Mouse (Mus musculus): ENCODE measurements at regions not wholly inside any gene's neighbourhood (a gene's known extent, or its start where the extent isn't known, plus 50 kb on each side); places are given as distances from the start of the nearest gene placed in this dataset.

DNA sequence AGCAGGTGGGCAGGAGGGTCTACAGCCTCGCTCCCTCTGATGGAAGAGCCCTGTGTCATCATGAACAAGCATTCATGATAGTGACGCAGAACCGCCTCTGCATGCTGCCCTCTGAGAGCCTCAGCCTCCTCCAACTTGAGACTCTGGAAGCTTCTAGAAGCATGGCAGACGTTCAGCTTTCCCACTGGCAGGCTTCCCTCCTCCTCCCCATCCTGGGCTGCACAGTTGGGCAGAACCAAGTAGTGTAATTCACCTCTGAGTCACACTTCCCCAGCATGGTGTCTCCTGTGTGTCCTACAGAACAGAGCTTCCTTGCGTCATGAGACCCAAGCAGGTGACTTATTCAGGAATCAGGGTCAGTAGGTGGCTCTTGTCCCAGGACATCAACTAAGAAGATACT lies 271.3 kb upstream of the Zmiz1 start:
- Histone ChIP-seq H3K36me3 (ENCODE audit: insufficient read depth, low read length) (no peaks in the 10 kb centered on the region), H3K27me3 (ENCODE audit: insufficient read depth, low read length) (no peaks in the 10 kb centered on the region), H3K4me1 (ENCODE audit: insufficient read depth, low read length) (peaks cover 10% of the 10 kb centered on the region; the same call in 1 of the 2 replicates), H3K4me3 (ENCODE audit: low read depth, low read length) (no peak overlapping the region), H3K9ac (replicated peaks; ENCODE audit: low read length, poor library complexity, severe bottlenecking) (no peak overlapping the region), H3K9me3 (ENCODE audit: low read length) (peaks cover 5% of the 10 kb centered on the region; the same call in 1 of the 2 replicates), H3K4me2 (ENCODE audit: low read depth, low read length, poor library complexity, severe bottlenecking) (no peak overlapping the region), H3K27ac (ENCODE audit: low read depth, low read length) (no peak overlapping the region)
- DNase-seq (ENCODE audit: low spot score) (no peak), ATAC-seq (ENCODE audit: low FRiP score) (no peak)
- TF ChIP-seq CTCF (IDR thresholded peaks at IDR 0.05), result no peak
- WGBS, result 90% methylated on average over 5 of the region's 5 CpGs

DNA sequence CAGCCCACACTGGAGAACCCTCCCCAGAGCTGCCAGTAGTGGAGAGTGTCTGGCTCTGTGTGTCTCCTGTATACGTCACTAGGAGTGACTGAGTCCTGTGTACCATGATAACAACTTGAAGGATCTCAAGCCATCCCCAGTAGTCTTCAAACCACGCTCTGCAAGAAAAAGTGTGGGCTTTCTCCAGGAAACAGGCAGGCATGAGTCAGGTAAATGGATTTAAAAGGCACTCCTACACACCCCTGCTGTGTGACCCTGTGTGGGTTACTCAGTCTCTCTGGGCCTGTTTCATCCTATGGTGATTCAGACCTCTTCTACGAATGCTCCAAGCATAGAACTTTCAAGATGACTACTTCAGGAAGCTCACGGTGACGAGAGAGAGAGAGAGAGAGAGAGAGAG lies 269.7 kb upstream of the Zmiz1 start:
- TF ChIP-seq CTCF (IDR thresholded peaks at IDR 0.05), result no peak
- Histone ChIP-seq H3K4me1 (ENCODE audit: insufficient read depth, low read length) (peaks cover 10% of the 10 kb centered on the region; the same call in 1 of the 2 replicates), H3K4me2 (ENCODE audit: low read depth, low read length, poor library complexity, severe bottlenecking) (no peak overlapping the region), H3K9ac (replicated peaks; ENCODE audit: low read length, poor library complexity, severe bottlenecking) (no peak overlapping the region), H3K27ac (ENCODE audit: low read depth, low read length) (no peak overlapping the region), H3K4me3 (ENCODE audit: low read depth, low read length) (no peak overlapping the region), H3K9me3 (ENCODE audit: low read length) (no peaks in the 10 kb centered on the region), H3K27me3 (ENCODE audit: insufficient read depth, low read length) (no peaks in the 10 kb centered on the region), H3K36me3 (ENCODE audit: insufficient read depth, low read length) (no peaks in the 10 kb centered on the region)
- WGBS, result 94% methylated on average over 5 of the region's 5 CpGs
- ATAC-seq (ENCODE audit: low FRiP score) (no peak), DNase-seq (ENCODE audit: low spot score) (no peak)

DNA sequence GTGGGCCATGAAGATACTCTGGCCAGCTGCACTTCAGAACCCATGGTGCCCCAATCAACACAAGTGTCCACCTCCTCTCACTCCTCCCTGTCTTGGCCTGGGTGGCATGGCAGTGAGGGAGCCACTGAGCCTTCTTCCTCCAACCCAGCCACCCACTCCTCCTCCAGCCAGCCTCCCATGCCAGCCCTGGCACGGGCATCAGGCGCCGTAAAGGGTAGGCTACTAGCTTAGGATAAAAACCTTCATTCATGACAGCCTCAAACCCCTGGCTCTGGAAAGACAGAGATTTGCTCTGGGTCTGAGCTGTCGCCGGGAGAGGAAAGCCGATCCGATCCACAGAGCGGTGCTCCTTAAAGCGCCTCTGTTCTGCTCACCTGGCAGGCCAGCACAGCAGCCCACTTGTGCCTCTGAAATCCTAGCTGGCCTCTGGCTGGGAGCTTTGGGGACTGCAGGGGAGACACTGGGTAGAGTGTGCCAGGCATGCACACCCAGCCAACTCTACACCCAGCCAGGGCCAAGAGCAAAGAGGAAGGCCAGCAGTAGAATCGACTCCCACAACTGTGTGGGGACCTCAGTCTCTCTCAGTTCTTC lies 268.2 kb upstream of the Zmiz1 start:
- ATAC-seq (ENCODE audit: low FRiP score), result no peak
- DNase-seq (ENCODE audit: low spot score), result no peak
- Histone ChIP-seq H3K9me3 (ENCODE audit: low read length) (no peaks in the 10 kb centered on the region), H3K36me3 (ENCODE audit: insufficient read depth, low read length) (no peaks in the 10 kb centered on the region), H3K4me2 (ENCODE audit: low read depth, low read length, poor library complexity, severe bottlenecking) (no peak overlapping the region), H3K9ac (replicated peaks; ENCODE audit: low read length, poor library complexity, severe bottlenecking) (no peak overlapping the region), H3K4me3 (ENCODE audit: low read depth, low read length) (no peak overlapping the region), H3K4me1 (ENCODE audit: insufficient read depth, low read length) (peaks cover 7% of the 10 kb centered on the region; the same call in 1 of the 2 replicates), H3K27ac (ENCODE audit: low read depth, low read length) (no peak overlapping the region; the same call in 1 of the 2 replicates), H3K27me3 (ENCODE audit: insufficient read depth, low read length) (no peaks in the 10 kb centered on the region)
- 79% methylated on average over 10 of the region's 10 CpGs for whole genome bisulfite sequencing
- TF ChIP-seq CTCF (IDR thresholded peaks at IDR 0.05), result no peak

DNA sequence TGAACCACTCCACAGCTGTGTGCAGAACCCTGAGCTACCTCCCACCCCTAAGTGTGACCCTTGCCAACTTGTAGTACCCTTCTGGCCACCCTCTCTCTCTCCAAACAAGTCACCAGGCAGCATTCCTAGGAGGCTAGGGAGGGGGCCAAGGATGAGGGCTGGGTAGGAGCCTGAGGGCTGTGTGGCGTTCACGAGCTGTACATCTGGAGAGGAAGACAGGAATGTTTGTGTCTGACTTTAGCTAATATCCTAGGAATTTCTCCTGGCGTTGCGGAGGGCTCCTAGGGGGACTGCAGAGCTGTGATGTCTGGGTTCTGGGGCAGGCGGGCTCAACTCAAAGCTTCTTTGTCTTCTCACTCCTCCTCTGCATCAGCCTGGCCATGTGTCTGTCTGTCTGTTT lies 262.2 kb upstream of the Zmiz1 start:
- H3K9me3 ChIP-seq (ENCODE audit: low read length), result no peaks in the 10 kb centered on the region
- DNase-seq (ENCODE audit: low spot score) (no peak), ATAC-seq (ENCODE audit: low FRiP score) (no peak)
- no peaks in the 10 kb centered on the region; the same call in 1 of the 2 replicates for H3K27me3 ChIP-seq (ENCODE audit: insufficient read depth, low read length)
- H3K9ac ChIP-seq (replicated peaks; ENCODE audit: low read length, poor library complexity, severe bottlenecking), result no peak overlapping the region
- no peak overlapping the region for H3K27ac ChIP-seq (ENCODE audit: low read depth, low read length)
- H3K4me1 ChIP-seq (ENCODE audit: insufficient read depth, low read length), result no peaks in the 10 kb centered on the region
- 61% methylated on average over 5 of the region's 5 CpGs for WGBS
- H3K36me3 ChIP-seq (ENCODE audit: insufficient read depth, low read length), result no peaks in the 10 kb centered on the region
- no peak overlapping the region for H3K4me3 ChIP-seq (ENCODE audit: low read depth, low read length)
- TF ChIP-seq CTCF (IDR thresholded peaks at IDR 0.05), result no peak
- H3K4me2 ChIP-seq (ENCODE audit: low read depth, low read length, poor library complexity, severe bottlenecking), result no peak overlapping the region

DNA sequence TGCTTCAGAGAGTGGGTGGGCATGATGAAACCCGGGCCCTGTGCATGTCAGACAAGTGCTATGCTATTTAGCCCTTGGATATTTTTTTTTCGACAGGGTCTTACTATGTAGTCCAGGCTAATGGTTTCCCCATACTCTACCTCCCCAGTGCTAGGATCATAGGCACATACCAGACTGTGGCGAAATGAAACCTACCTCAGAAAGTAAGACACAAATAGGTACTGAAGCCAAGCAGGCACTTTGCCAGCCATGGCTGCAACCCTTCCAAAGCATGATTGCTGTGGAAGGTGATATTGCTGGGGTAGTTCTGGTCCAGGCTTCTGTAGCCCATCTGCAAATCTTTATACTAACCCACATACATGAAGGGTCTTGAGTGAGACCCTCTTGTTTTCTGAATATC lies 259.1 kb upstream of the Zmiz1 start:
- TF ChIP-seq CTCF (IDR thresholded peaks at IDR 0.05), result no peak
- Histone ChIP-seq H3K9ac (replicated peaks; ENCODE audit: low read length, poor library complexity, severe bottlenecking) (no peak overlapping the region), H3K4me2 (ENCODE audit: low read depth, low read length, poor library complexity, severe bottlenecking) (no peak overlapping the region), H3K4me3 (ENCODE audit: low read depth, low read length) (no peak overlapping the region), H3K27ac (ENCODE audit: low read depth, low read length) (no peak overlapping the region), H3K9me3 (ENCODE audit: low read length) (no peaks in the 10 kb centered on the region), H3K27me3 (ENCODE audit: insufficient read depth, low read length) (no peaks in the 10 kb centered on the region; the same call in 1 of the 2 replicates), H3K36me3 (ENCODE audit: insufficient read depth, low read length) (no peaks in the 10 kb centered on the region), H3K4me1 (ENCODE audit: insufficient read depth, low read length) (no peaks in the 10 kb centered on the region)
- ATAC-seq (ENCODE audit: low FRiP score) (no peak), DNase-seq (ENCODE audit: low spot score) (no peak)
- WGBS, result 80% methylated on average over 3 of the region's 3 CpGs

DNA sequence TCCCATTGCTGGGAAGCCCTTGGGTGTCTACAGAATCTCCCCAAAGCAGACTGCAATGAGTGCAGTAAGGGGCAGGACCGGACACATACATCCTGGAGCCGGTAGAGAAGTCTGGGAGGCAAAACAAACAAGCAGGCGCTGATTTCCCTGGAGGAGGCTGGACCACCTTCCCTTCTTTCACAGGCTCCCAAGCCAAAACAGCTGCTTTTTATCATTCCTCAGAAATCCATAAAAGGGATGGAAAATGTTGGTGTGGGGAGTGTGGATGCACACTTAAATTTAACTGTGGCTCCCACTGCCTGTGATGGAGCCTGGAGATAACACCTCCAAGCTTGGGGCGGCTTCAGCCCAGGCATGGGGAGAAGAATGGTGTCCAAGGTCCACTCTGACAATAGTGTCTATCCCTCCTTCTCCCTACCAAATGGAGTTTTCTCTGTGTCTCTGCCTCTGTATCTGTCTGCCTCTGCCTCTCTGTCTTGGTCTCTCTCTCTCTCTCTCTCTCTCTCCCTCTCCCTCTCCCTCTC lies 258.3 kb upstream of the Zmiz1 start:
- no peak for DNase-seq (ENCODE audit: low spot score)
- Histone ChIP-seq H3K9ac (replicated peaks; ENCODE audit: low read length, poor library complexity, severe bottlenecking) (no peak overlapping the region), H3K27me3 (ENCODE audit: insufficient read depth, low read length) (no peaks in the 10 kb centered on the region; the same call in 1 of the 2 replicates), H3K4me3 (ENCODE audit: low read depth, low read length) (no peak overlapping the region), H3K27ac (ENCODE audit: low read depth, low read length) (no peak overlapping the region), H3K9me3 (ENCODE audit: low read length) (no peaks in the 10 kb centered on the region), H3K4me2 (ENCODE audit: low read depth, low read length, poor library complexity, severe bottlenecking) (no peak overlapping the region), H3K36me3 (ENCODE audit: insufficient read depth, low read length) (no peaks in the 10 kb centered on the region), H3K4me1 (ENCODE audit: insufficient read depth, low read length) (no peaks in the 10 kb centered on the region)
- no peak for ATAC-seq (ENCODE audit: low FRiP score)
- WGBS, result 77% methylated on average over 4 of the region's 4 CpGs
- no peak for TF ChIP-seq CTCF (IDR thresholded peaks at IDR 0.05)

Measured in midbrain, postnatal 0 days (tissue).